Mouse (Mus musculus) MEL (cell line): ENCODE data around the gene Irs3. TPM values are rescaled to one million over a fixed set of nuclear protein-coding genes. Genes with fewer than 3 reads are reported as not detected.
A peak's percentile ranks its signal among the peaks of the same experiment; 100 is the strongest.

Experiments
- DNase-seq: peaks from one replicate; pipeline ENCODE4 v3.0.0; 2011; ENCODE audit warnings: low read depth, low spot score
- H3K27ac ChIP-seq: 2 replicates; pipeline ENCODE4 v1.5.1; 2012; ENCODE audit warnings: low read depth, mild to moderate bottlenecking, control low read depth, low read length, moderate library complexity; ENCODE audit not compliant: control insufficient read depth
- H3K27me3 ChIP-seq, 2 experiments: fragments of 150-350 bp in 1 of 2; sonication (generic) in 1 of 2; 2 replicates each; pipeline ENCODE4 v1.6.1; 2012; ENCODE audit warnings: low read length in 2 of 2, mild to moderate bottlenecking in 2 of 2, improper control_type of control experiment in 1 of 2, moderate library complexity in 1 of 2; ENCODE audit not compliant: insufficient read depth in 2 of 2, control insufficient read depth in 1 of 2
- H3K36me3 ChIP-seq, 2 experiments: 2 replicates each; pipeline ENCODE4 v1.6.1; 2012 to 2014; ENCODE audit warnings: low read length in 2 of 2, improper control_type of control experiment in 1 of 2, inconsistent platforms in 1 of 2, mild to moderate bottlenecking in 1 of 2; ENCODE audit not compliant: insufficient read depth in 2 of 2, control insufficient read depth in 1 of 2
- H3K4me1 ChIP-seq, 2 experiments: fragments of 150-350 bp in 1 of 2; sonication (generic) in 1 of 2; 2 replicates each; pipeline ENCODE4 v1.6.1; 2012; ENCODE audit warnings: low read length in 2 of 2, improper control_type of control experiment in 1 of 2, mild to moderate bottlenecking in 1 of 2; ENCODE audit not compliant: insufficient read depth in 2 of 2, control insufficient read depth in 1 of 2
- H3K4me3 ChIP-seq, 2 experiments: fragments of 150-350 bp in 1 of 2; sonication (generic) in 1 of 2; 2 replicates each; pipeline ENCODE4 v1.5.1; 2012; ENCODE audit warnings: low read depth in 2 of 2, low read length in 2 of 2, mild to moderate bottlenecking in 2 of 2, moderate library complexity in 2 of 2, control low read depth in 1 of 2, improper control_type of control experiment in 1 of 2; ENCODE audit not compliant: control insufficient read depth in 1 of 2, insufficient read depth in 1 of 2
- H3K79me2 ChIP-seq: 2 replicates; pipeline ENCODE4 v1.6.1; 2012; ENCODE audit warnings: mild to moderate bottlenecking, low read length, moderate library complexity; ENCODE audit not compliant: control insufficient read depth, poor library complexity, insufficient read depth
- H3K9ac ChIP-seq: 2 replicates; pipeline ENCODE4 v1.6.1; 2012; ENCODE audit warnings: low read depth, mild to moderate bottlenecking, control low read depth, low read length, moderate library complexity; ENCODE audit not compliant: control insufficient read depth, poor library complexity, severe bottlenecking
- H3K9me3 ChIP-seq: fragments of 150-350 bp; sonication (generic); replicated peaks from 2 replicates; pipeline ENCODE4 v1.6.1; 2012; ENCODE audit warnings: mild to moderate bottlenecking, low read length, improper control_type of control experiment, moderate library complexity; ENCODE audit not compliant: insufficient read depth
- BHLHE40 ChIP-seq: IDR thresholded peaks from 2 replicates; pipeline ENCODE4 v1.6.1; 2012; ENCODE audit warnings: low read depth, mild to moderate bottlenecking, inconsistent platforms, low read length, improper control_type of control experiment, borderline replicate concordance
- CHD1 ChIP-seq: IDR thresholded peaks from 2 replicates; pipeline ENCODE4 v1.6.1; 2012; ENCODE audit warnings: low read depth, mild to moderate bottlenecking, inconsistent platforms, low read length, improper control_type of control experiment
- CTCF ChIP-seq, 3 experiments: IDR thresholded peaks in 2 of 3; conservative IDR thresholded peaks in 1 of 3; 2 replicates each; pipeline ENCODE4 v1.5.1; 2011 to 2012; ENCODE audit warnings: low read length in 3 of 3, low read depth in 2 of 3, mild to moderate bottlenecking in 2 of 3, improper control_type of control experiment in 1 of 3, inconsistent platforms in 1 of 3, mixed read lengths in 1 of 3, moderate library complexity in 1 of 3; ENCODE audit not compliant: control insufficient read depth in 1 of 3, insufficient read depth in 1 of 3, poor library complexity in 1 of 3, severe bottlenecking in 1 of 3
- EP300 ChIP-seq, 2 experiments: IDR thresholded peaks; 2 replicates each; pipeline ENCODE4 v1.6.1; 2011; ENCODE audit warnings: improper control_type of control experiment in 2 of 2, low read length in 2 of 2, low read depth in 1 of 2, mild to moderate bottlenecking in 1 of 2
- ETS1 ChIP-seq: IDR thresholded peaks from 2 replicates; pipeline ENCODE4 v1.6.1; 2012; ENCODE audit warnings: low read depth, mild to moderate bottlenecking, inconsistent platforms, low read length, improper control_type of control experiment, moderate library complexity
- GABPA ChIP-seq: IDR thresholded peaks from 2 replicates; pipeline ENCODE4 v1.6.1; 2012; ENCODE audit warnings: low read depth, mild to moderate bottlenecking, inconsistent platforms, low read length, improper control_type of control experiment, moderate library complexity
- JUND ChIP-seq: IDR thresholded peaks from 2 replicates; pipeline ENCODE4 v1.6.1; 2011; ENCODE audit warnings: low read depth, mild to moderate bottlenecking, improper control_type of control experiment, low read length
- KAT2A ChIP-seq: conservative IDR thresholded peaks from 2 replicates; pipeline ENCODE4 v1.6.1; 2012; ENCODE audit warnings: low read depth, low read length, improper control_type of control experiment, inconsistent platforms
- MAZ ChIP-seq: IDR thresholded peaks from 2 replicates; pipeline ENCODE4 v1.6.1; 2012; ENCODE audit warnings: low read depth, mild to moderate bottlenecking, inconsistent platforms, low read length, improper control_type of control experiment
- MEF2A ChIP-seq: IDR thresholded peaks from 2 replicates; pipeline ENCODE4 v1.6.1; 2014; ENCODE audit warnings: low read depth, mild to moderate bottlenecking, inconsistent platforms, low read length, improper control_type of control experiment; ENCODE audit not compliant: poor library complexity, insufficient replicate concordance, severe bottlenecking; ENCODE audit errors: extremely low read depth
- MXI1 ChIP-seq: IDR thresholded peaks from 2 replicates; pipeline ENCODE4 v1.6.1; 2011; ENCODE audit warnings: mild to moderate bottlenecking, low read depth, low read length, improper control_type of control experiment
- MYB ChIP-seq: IDR thresholded peaks from 2 replicates; pipeline ENCODE4 v1.6.1; 2011; ENCODE audit warnings: mild to moderate bottlenecking, low read depth, low read length, improper control_type of control experiment
- MYC ChIP-seq: IDR thresholded peaks from 2 replicates; pipeline ENCODE4 v1.6.1; 2011; ENCODE audit warnings: low read depth, mild to moderate bottlenecking, low read length, improper control_type of control experiment, moderate library complexity
- NRF1 ChIP-seq: IDR thresholded peaks from 2 replicates; pipeline ENCODE4 v1.6.1; 2014; ENCODE audit warnings: low read depth, mild to moderate bottlenecking, inconsistent platforms, low read length, improper control_type of control experiment, moderate library complexity; ENCODE audit not compliant: poor library complexity, insufficient read depth, severe bottlenecking
- POLR2AphosphoS5 ChIP-seq: IDR thresholded peaks from 2 replicates; pipeline ENCODE4 v1.6.1; 2012; ENCODE audit warnings: low read depth, borderline replicate concordance, mild to moderate bottlenecking, inconsistent platforms, low read length, moderate library complexity, mixed read lengths
- RCOR1 ChIP-seq: IDR thresholded peaks from 2 replicates; pipeline ENCODE4 v1.6.1; 2012; ENCODE audit warnings: low read depth, mild to moderate bottlenecking, inconsistent platforms, low read length, improper control_type of control experiment
- SIN3A ChIP-seq: IDR thresholded peaks from 2 replicates; pipeline ENCODE4 v1.6.1; 2012; ENCODE audit warnings: low read length, improper control_type of control experiment, inconsistent platforms
- SMC3 ChIP-seq: IDR thresholded peaks from 2 replicates; pipeline ENCODE4 v1.6.1; 2011; ENCODE audit warnings: low read depth, low read length, improper control_type of control experiment
- TBP ChIP-seq: IDR thresholded peaks from 2 replicates; pipeline ENCODE4 v1.8.0; 2011; ENCODE audit warnings: low read depth, low read length, improper control_type of control experiment
- TCF12 ChIP-seq: IDR thresholded peaks from 2 replicates; pipeline ENCODE4 v1.6.1; 2014; ENCODE audit warnings: low read depth, mild to moderate bottlenecking, inconsistent platforms, low read length, improper control_type of control experiment, moderate library complexity
- UBTF ChIP-seq: IDR thresholded peaks from 2 replicates; pipeline ENCODE4 v1.6.1; 2012; ENCODE audit warnings: low read depth, mild to moderate bottlenecking, inconsistent platforms, low read length, improper control_type of control experiment, moderate library complexity, borderline replicate concordance; ENCODE audit not compliant: insufficient read depth
- USF1 ChIP-seq: IDR thresholded peaks from 2 replicates; pipeline ENCODE4 v1.6.1; 2014; ENCODE audit warnings: low read depth, mild to moderate bottlenecking, inconsistent platforms, low read length, improper control_type of control experiment, moderate library complexity
- USF2 ChIP-seq, 2 experiments: IDR thresholded peaks; 2 replicates each; pipeline ENCODE4 v1.6.1; 2011 to 2012; ENCODE audit warnings: improper control_type of control experiment in 2 of 2, low read length in 2 of 2, borderline replicate concordance in 1 of 2, inconsistent platforms in 1 of 2, low read depth in 1 of 2, mild to moderate bottlenecking in 1 of 2; ENCODE audit not compliant: insufficient read depth in 1 of 2
- ZC3H11A ChIP-seq: IDR thresholded peaks from 2 replicates; pipeline ENCODE4 v1.6.1; 2012; ENCODE audit warnings: low read depth, mild to moderate bottlenecking, inconsistent platforms, low read length, improper control_type of control experiment
- ZKSCAN1 ChIP-seq: IDR thresholded peaks from 2 replicates; pipeline ENCODE4 v1.6.1; 2012; ENCODE audit warnings: low read depth, mild to moderate bottlenecking, inconsistent platforms, low read length, improper control_type of control experiment, moderate library complexity
- ZMIZ1 ChIP-seq: IDR thresholded peaks from 2 replicates; pipeline ENCODE4 v1.6.1; 2012; ENCODE audit warnings: low read depth, mild to moderate bottlenecking, inconsistent platforms, low read length, improper control_type of control experiment, moderate library complexity
- ZNF384 ChIP-seq: IDR thresholded peaks from 2 replicates; pipeline ENCODE4 v1.6.1; 2012; ENCODE audit warnings: low read depth, mild to moderate bottlenecking, inconsistent platforms, low read length, improper control_type of control experiment
- polyA plus RNA-seq, 2 experiments: library from polyadenylated mRNA; stranded (reverse) in 1 of 2; unstranded in 1 of 2; fragments of >175 nt in 1 of 2; fragments of >200 nt in 1 of 2; gene quantifications; 2 replicates each; pipeline versions ENCODE4 v1.2.1 to v1.2.4; 2012; ENCODE audit warnings: low replicate concordance in 2 of 2, low read depth in 1 of 2; ENCODE audit not compliant: insufficient read length in 2 of 2, insufficient read depth in 1 of 2, missing spikeins in 1 of 2
- total RNA-seq: library from RNA; depleted of rRNA; stranded (reverse); fragments of 300-350 nt; gene quantifications from 2 replicates; pipeline ENCODE4 v1.2.3, GENCODE M21; 2012

Gene Irs3
- total and polyA plus RNA-seq, 3 experiments: not detected

DNA sequence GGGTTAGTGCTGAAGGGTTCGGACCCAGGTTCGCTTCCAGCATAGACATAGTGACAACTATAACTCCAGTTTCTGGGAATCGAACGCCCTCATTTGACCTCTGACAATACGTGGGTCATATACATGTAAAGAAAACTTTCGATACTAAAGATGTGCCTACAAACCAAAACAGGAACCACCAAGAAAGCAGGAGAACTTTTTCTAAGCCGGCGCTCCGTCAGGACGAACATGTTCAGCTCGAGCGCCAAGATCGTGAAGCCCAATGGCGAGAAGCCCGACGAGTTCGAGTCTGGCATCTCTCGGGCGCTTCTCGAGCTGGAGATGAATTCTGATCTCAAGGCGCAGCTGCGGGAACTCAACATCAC, 44.2 kb downstream of the Irs3 start:
- H3K9me3 ChIP-seq: no peaks in the 10 kb centered on the region
- no peaks in the 10 kb centered on the region for H3K27me3 ChIP-seq
- H3K79me2 ChIP-seq: peaks cover 14% of the 10 kb centered on the region
- H3K36me3 ChIP-seq: peaks cover 0 to 16% of the 10 kb centered on the region in 2 experiments; a peak in 2 of 4 replicates
- TF ChIP-seq ETS1 (peak; percentile 33; the same call in 1 of the 2 replicates), POLR2AphosphoS5 (no peak), EP300 (IDR thresholded peaks at IDR 0.05; ENCODE audit: low read depth in 1 of 2, low read length in 2 of 2) (peak in 1 of 2 experiments; percentile 53; a peak in 1 of 4 replicates), ZNF384 (no peak), MXI1 (peak; percentile 44; the same call in 1 of the 2 replicates)
- peaks cover 10 to 30% of the 10 kb centered on the region in 2 experiments for H3K4me1 ChIP-seq
- peak overlapping the region; percentile 87 for H3K9ac ChIP-seq
- peak overlapping the region; percentile 95 for H3K27ac ChIP-seq
- DNase-seq: peak; percentile 78
- peak overlapping the region; percentile 56 to 99 for H3K4me3 ChIP-seq

DNA sequence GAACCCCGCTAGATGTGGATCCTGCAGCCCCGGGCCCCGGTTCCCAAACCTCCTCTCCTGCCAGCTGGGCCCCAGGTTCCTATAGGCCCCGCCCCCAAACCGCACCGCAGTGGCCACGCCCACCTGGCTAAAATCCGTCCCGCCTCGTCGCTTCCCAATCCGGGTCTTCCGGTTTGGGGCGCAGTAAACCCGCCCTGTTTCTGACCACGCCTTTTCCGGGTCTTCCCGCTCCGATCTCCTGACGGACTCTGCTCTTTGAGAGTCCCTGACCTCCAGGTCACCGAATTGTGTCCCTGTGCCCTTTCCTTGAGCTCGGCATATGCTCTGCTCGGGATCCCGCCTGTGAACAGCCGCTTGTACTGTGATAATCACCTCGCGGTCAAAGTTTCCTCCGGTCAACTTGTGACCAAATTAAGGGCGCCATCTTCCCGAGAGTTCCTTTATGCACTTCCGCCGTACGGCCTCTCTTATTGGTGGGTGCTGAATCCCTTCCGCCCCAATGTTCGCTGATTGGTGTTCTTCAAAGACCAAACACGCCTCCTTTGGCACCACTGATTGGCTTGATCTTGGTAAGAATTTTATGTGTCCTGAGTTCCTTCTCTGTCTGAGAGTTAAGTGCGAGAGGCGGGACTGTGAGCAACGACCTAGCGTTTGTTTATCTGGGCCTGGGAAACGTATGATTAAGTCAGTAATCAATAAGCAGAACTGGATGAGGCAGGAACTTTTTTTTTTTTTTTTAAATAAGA, 44.7 kb downstream of the Irs3 start, which contains the start of gene Mospd3:
Mospd3 (minus strand) TSS at position 440 of the 746 bp plus-strand sequence.
- Histone ChIP-seq H3K4me1 (peaks cover 10 to 30% of the 10 kb centered on the region in 2 experiments), H3K27ac (peak within 1 kb of the TSS; percentile 99), H3K4me3 (peak within 1 kb of the TSS; percentile 83 to 99), H3K27me3 (no peaks in the 10 kb centered on the region), H3K36me3 (peaks cover 0 to 16% of the 10 kb centered on the region in 2 experiments; a peak in 2 of 4 replicates), H3K79me2 (peaks cover 14% of the 10 kb centered on the region), H3K9ac (peak within 1 kb of the TSS; percentile 98), H3K9me3 (no peaks in the 10 kb centered on the region)
- DNase-seq: peak; percentile 100
- no peak for TF ChIP-seq MYC
- no peak for TF ChIP-seq ZC3H11A
- no peak for TF ChIP-seq ZKSCAN1
- TF ChIP-seq EP300 (IDR thresholded peaks at IDR 0.05; ENCODE audit: low read depth in 1 of 2, low read length in 2 of 2): no peak
- peak; percentile 44; the same call in 1 of the 2 replicates for TF ChIP-seq TCF12
- TF ChIP-seq UBTF: no peak
- no peak for TF ChIP-seq JUND
- no peak; the same call in 1 of the 2 replicates for TF ChIP-seq MXI1
- TF ChIP-seq KAT2A: peak; percentile 86
- no peak for TF ChIP-seq NRF1
- TF ChIP-seq TBP: peak; percentile 86
- peak; percentile 76 for TF ChIP-seq SIN3A
- peak; percentile 46; the same call in 1 of the 2 replicates for TF ChIP-seq ETS1
- peak; percentile 85 for TF ChIP-seq ZMIZ1
- no peak for TF ChIP-seq RCOR1
- no peak for TF ChIP-seq CHD1
- peak; percentile 73; the same call in 1 of the 2 replicates for TF ChIP-seq ZNF384
- TF ChIP-seq USF1: no peak
- no peak for TF ChIP-seq MEF2A
- TF ChIP-seq BHLHE40: no peak
- TF ChIP-seq USF2 (IDR thresholded peaks at IDR 0.05; ENCODE audit: borderline replicate concordance in 1 of 2, insufficient read depth in 1 of 2, low read depth in 1 of 2, low read length in 2 of 2): no peak
- no peak; the same call in 1 of the 2 replicates for TF ChIP-seq MAZ
- no peak for TF ChIP-seq SMC3
- no peak for TF ChIP-seq MYB
- no peak for TF ChIP-seq CTCF (IDR thresholded peaks at IDR 0.05 in 2 of 3, conservative IDR thresholded peaks at IDR 0.05 in 1 of 3; ENCODE audit: control insufficient read depth in 1 of 3, insufficient read depth in 1 of 3, low read depth in 2 of 3, low read length in 3 of 3, poor library complexity in 1 of 3, severe bottlenecking in 1 of 3)
- TF ChIP-seq GABPA: no peak
